Mouse (Mus musculus) cerebellum, postnatal 10 days (tissue): ENCODE results near the gene Tmem222.

Experiments
- DNase-seq, 2 experiments: peaks; one replicate each; pipeline ENCODE4 v3.0.0; 2021; ENCODE audit warnings: mixed read lengths in 2 of 2

Tmem222 gene

GRCm38 (mm10) chr4:133282656-133283055 is 5.1 kb upstream of the Tmem222 start:
- peak in 1 of 2 experiments; percentile 48 for DNase-seq

DNA sequence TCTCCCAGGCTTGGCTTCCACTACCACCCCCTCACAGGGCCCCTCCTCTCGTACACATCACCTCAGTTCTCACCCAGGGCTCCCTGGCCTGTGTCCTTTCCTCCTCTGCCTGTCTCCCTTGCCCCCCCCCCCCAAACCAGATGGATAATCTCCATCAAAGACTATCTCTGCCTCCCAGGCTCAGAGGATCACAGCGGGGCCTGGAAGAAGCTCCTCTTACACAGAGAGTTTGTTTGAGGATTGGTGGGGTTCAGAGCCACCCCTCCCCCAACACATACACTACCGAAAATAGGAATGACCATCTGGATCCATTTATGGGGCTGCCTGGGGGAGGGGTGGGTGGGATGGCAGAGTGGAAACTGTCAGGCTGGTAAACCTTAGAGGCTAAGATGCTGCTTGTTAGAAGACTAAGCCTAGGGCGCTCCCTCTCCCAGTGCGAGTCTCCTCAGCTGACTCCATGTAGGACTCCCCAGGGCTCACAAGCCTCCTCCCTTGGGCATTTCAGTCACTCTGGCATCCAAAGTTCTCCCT is 4.4 kb upstream of the Tmem222 start:
- peak; percentile 90 to 94 for DNase-seq

- DNase-seq = peak in 1 of 2 experiments; percentile 32
Measured at GRCm38 (mm10) chr4:133281513-133281912, 3.9 kb upstream of the Tmem222 start.

GRCm38 (mm10) chr4:133278482-133278881 is 890 bp upstream of the Tmem222 start:
- DNase-seq = no peak

- DNase-seq = no peak
Measured at GRCm38 (mm10) chr4:133278067-133278466, 475 bp upstream of the Tmem222 start.

DNA sequence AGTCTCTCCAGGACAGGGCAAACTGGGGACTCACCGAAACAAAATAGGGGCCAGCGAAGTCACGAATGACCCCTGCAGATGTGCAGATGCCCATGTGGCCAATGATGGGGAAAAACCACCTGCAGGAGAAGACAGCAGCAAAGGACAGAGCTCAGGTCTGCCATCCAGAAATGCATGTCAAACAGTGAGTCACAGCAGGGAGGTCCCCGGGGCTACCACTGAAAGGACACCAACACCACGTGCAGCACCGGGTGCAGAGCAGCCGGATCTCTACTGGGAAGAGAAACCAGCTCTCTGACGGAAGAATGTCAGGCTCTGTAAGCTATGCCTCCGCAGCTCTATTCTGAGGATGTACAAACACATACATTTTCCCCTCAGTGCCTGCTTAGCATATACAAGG is 6.7 kb downstream of the Tmem222 start:
- peak in 1 of 2 experiments; percentile 18 for DNase-seq

DNA sequence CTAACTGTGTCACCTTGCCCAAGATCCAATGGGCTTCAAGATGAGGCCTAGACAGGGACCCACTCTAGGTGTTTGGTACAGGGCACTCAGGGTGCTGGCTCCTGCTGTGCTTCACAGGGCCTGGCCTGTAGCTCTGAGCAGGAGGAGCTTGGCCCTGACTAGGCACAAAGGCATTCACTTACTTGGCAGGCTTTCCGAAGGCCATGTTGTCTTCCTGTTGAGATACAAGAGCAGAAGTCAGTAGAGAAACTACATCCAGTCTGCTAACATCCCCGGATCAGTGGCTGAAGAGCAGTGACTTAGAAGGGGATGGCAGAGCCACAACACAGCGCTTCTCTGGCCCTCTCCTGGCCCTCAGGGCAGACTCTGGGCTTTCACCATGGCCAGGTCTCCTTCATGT is 8.0 kb downstream of the Tmem222 start:
- no peak for DNase-seq

- DNase-seq = no peak
Measured at GRCm38 (mm10) chr4:133268931-133269330, 8.7 kb downstream of the Tmem222 start.

GRCm38 (mm10) chr4:133266248-133266880 is 11.2 kb downstream of the Tmem222 start:
- no peak for DNase-seq

DNA sequence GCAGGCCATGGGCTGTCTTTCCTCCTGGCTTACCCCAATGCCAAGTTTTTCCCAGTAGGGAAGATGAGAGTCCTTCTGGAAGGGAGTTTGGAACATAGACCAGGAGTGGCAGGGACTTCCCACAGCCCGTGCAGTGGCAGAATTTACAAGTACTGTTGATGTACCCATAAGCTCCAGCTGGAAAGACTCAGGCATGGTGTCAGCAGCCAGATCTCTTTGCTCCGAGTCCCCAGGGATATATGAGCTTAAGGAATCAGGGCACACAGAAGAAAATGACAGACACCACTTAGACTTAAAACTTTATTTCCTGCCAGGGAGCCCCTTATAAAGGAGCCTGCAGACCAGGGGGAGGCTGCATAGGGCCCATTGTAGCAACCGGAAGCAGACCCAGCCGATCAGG is 11.8 kb downstream of the Tmem222 start:
- DNase-seq = no peak

DNA sequence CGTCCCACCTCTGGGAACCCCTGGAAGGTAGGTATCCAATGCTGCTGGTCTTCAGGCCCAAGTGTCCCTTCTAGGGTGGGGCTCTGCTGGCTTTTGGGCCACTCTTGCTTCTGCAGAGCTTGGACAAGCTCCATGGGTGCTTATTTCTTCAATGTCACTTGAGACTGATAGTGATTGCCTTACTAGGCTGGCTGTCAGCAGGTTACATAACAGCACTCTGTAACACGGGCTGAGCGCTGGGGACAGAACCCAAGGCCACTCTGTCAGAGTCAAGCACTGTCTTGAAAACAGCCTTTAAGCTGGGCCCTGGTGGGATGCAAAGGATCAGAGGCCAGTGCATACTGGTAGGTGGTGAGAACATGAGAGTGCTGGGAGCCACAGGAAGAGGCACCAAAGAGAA is 12.3 kb downstream of the Tmem222 start:
- DNase-seq = no peak

- no peak for DNase-seq
Measured at GRCm38 (mm10) chr4:133264559-133264958, 13.0 kb downstream of the Tmem222 start.

- DNase-seq = no peak
Measured at GRCm38 (mm10) chr4:133263756-133264155, 13.8 kb downstream of the Tmem222 start.

DNA sequence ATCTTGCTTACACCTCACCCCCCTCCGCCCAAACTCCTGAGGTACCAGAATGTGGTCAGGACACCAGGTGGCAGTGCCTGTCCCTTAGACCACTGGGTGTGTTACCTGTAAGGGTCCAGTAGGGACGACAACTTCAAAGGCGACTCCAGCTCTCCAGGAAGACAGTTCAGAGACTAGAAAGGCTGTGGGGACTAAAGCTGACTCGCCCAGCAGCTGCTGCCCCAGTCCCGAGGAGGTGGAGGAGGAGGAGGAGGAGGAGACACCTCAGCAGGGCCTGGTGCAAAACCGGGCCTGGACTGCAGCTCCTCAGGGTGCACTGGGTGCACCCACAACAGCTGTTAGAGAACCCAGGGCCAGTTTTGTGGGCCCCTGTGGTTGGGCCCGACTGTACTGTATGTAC is 14.7 kb downstream of the Tmem222 start, which contains the start of gene Sytl1:
Gene Sytl1 (minus strand): TSS at position 232 of the 400 bp plus-strand sequence.
- no peak for DNase-seq

DNA sequence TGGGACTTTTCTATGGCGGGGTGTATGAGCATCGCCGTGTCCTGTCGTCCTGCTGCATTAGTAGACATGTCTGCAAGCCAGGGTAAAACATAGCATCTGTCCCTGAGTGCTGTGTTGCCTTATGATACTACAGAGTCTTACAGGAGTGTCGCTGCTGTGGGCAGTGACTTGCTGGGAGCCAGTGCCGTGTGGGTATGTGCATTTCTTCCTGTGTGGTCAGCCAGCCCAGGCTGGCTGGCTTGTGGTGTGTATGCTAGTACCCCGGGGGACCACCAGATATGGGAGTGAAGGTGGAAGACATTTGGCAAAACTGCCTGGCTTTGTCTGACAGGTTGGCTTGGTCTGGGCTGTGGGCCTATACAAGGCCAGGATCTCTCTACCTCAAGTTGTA is 15.2 kb downstream of the Tmem222 start:
- no peak for DNase-seq

GRCm38 (mm10) chr4:133261641-133262374 is 15.8 kb downstream of the Tmem222 start:
- DNase-seq = no peak

- no peak for DNase-seq
Measured at GRCm38 (mm10) chr4:133257798-133258408, 19.7 kb downstream of the Tmem222 start.

DNA sequence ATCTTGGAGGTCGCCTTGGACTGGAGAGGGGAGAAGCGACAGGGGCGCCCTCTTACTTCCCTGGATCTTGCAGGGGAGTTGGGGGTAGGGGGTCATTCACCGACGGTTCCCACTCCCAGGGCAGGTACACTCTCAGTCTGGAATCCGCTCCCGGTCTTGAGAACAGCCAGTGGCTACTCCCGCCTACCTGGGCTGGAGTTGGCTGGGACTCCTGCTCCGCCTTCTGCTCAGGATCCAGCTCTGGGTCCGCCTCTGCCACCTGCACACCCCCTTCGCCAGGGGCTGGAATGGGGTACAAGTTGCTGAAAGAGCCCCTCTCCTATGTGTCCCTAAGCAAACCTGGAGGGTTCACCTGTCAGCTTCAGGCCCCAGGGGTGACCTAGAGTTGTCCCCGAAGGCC is 20.4 kb downstream of the Tmem222 start:
- no peak for DNase-seq

GRCm38 (mm10) chr4:133256820-133257219 is 20.8 kb downstream of the Tmem222 start:
- no peak for DNase-seq

- no peak for DNase-seq
Measured at GRCm38 (mm10) chr4:133255392-133255791, 22.2 kb downstream of the Tmem222 start.

GRCm38 (mm10) chr4:133253412-133253811 is 24.2 kb downstream of the Tmem222 start:
- peak; percentile 43 to 46 for DNase-seq

- DNase-seq = peak in 1 of 2 experiments; percentile 45
Measured at GRCm38 (mm10) chr4:133252089-133252488, 25.5 kb downstream of the Tmem222 start.

GRCm38 (mm10) chr4:133251214-133251613 is 26.4 kb downstream of the Tmem222 start:
- DNase-seq = peak; percentile 48 to 52

GRCm38 (mm10) chr4:133250609-133251008 is 27.0 kb downstream of the Tmem222 start:
- peak; percentile 95 to 97 for DNase-seq
